Mouse (Mus musculus): ENCODE measurements around the gene Omt2b. TPM values are rescaled to one million over a fixed set of nuclear protein-coding genes. Genes with fewer than 3 reads are reported as not detected.

The Omt2b gene
- total RNA-seq, 2 experiments from 2014 or later: not detected

- no peak for ATAC-seq (replicated peaks; ENCODE audit: low FRiP score, poor library complexity, severe bottlenecking)
These were observed 50.2 kb downstream of the Omt2b start for GRCm38 (mm10) chr9:78377546-78377945.

GRCm38 (mm10) chr9:78378113-78378785 is 50.9 kb downstream of the Omt2b start, which contains the start of gene Ooep:
TSS of gene Ooep (minus strand) at chr9:78378725.
- ATAC-seq (replicated peaks; ENCODE audit: low FRiP score, poor library complexity, severe bottlenecking): no peak

Other genes with a start within 250 kb of the Omt2b start
- gene Fbxo9, start 218.5 kb upstream of the Omt2b start, total RNA-seq (2015; ENCODE audit: low replicate concordance): 517 and 623 TPM in 2 replicates
- 741 and 893 TPM in 2 replicates for gene Fbxo9, start 218.5 kb upstream of the Omt2b start, total RNA-seq (2017; ENCODE audit: low replicate concordance)
- 5.4 and 13.8 TPM in 2 replicates for gene Ick, start 218.4 kb upstream of the Omt2b start, total RNA-seq (2015; ENCODE audit: low replicate concordance)
- gene Ick, start 218.4 kb upstream of the Omt2b start, total RNA-seq (2017; ENCODE audit: low replicate concordance): 9.5 and 14.8 TPM in 2 replicates
- 1.7 TPM in 1 of 2 replicates, not detected in the other for gene Gsta4, start 144.8 kb upstream of the Omt2b start, total RNA-seq (2015; ENCODE audit: low replicate concordance)
- not detected in 2 replicates for gene Gsta4, start 144.8 kb upstream of the Omt2b start, total RNA-seq (2017; ENCODE audit: low replicate concordance)
- not detected in 2 replicates for gene Gsta1, start 96.9 kb upstream of the Omt2b start, total RNA-seq (2015; ENCODE audit: low replicate concordance)
- gene Gsta1, start 96.9 kb upstream of the Omt2b start, total RNA-seq (2017; ENCODE audit: low replicate concordance): not detected in 2 replicates
- not detected in 2 replicates for gene Gm3776, start 70.5 kb upstream of the Omt2b start, total RNA-seq (2015; ENCODE audit: low replicate concordance)
- not detected in 2 replicates for gene Gm3776, start 70.5 kb upstream of the Omt2b start, total RNA-seq (2017; ENCODE audit: low replicate concordance)
- not detected in 2 replicates for gene Gm10639, start 37.7 kb upstream of the Omt2b start, total RNA-seq (2015; ENCODE audit: low replicate concordance)
- not detected in 2 replicates for gene Gm10639, start 37.7 kb upstream of the Omt2b start, total RNA-seq (2017; ENCODE audit: low replicate concordance)
- gene Omt2a, start 12.8 kb upstream of the Omt2b start, total RNA-seq (2015; ENCODE audit: low replicate concordance): not detected in 2 replicates
- not detected in 2 replicates for gene Omt2a, start 12.8 kb upstream of the Omt2b start, total RNA-seq (2017; ENCODE audit: low replicate concordance)
- not detected in 2 replicates for gene Gsta2, start 28.2 kb downstream of the Omt2b start, total RNA-seq (2015; ENCODE audit: low replicate concordance)
- gene Gsta2, start 28.2 kb downstream of the Omt2b start, total RNA-seq (2017; ENCODE audit: low replicate concordance): not detected in 2 replicates
- not detected in 2 replicates for gene Dppa5a, start 40.6 kb downstream of the Omt2b start, total RNA-seq (2015; ENCODE audit: low replicate concordance)
- gene Dppa5a, start 40.6 kb downstream of the Omt2b start, total RNA-seq (2017; ENCODE audit: low replicate concordance): not detected in 2 replicates
- gene Ooep, start 51.1 kb downstream of the Omt2b start, total RNA-seq (2015; ENCODE audit: low replicate concordance): not detected in 2 replicates
- not detected in 2 replicates for gene Ooep, start 51.1 kb downstream of the Omt2b start, total RNA-seq (2017; ENCODE audit: low replicate concordance)
- gene Ddx43, start 68.2 kb downstream of the Omt2b start, total RNA-seq (2015; ENCODE audit: low replicate concordance): not detected in 2 replicates
- not detected in 2 replicates for gene Ddx43, start 68.2 kb downstream of the Omt2b start, total RNA-seq (2017; ENCODE audit: low replicate concordance)
- 8.8 and 9.2 TPM in 2 replicates for gene Cgas, start 115.6 kb downstream of the Omt2b start, total RNA-seq (2015; ENCODE audit: low replicate concordance)
- gene Cgas, start 115.6 kb downstream of the Omt2b start, total RNA-seq (2017; ENCODE audit: low replicate concordance): 2.4 and 3.9 TPM in 2 replicates
- gene Mto1, start 120.6 kb downstream of the Omt2b start, total RNA-seq (2015; ENCODE audit: low replicate concordance): 7.3 and 14.2 TPM in 2 replicates
- gene Mto1, start 120.6 kb downstream of the Omt2b start, total RNA-seq (2017; ENCODE audit: low replicate concordance): 6.9 and 22.0 TPM in 2 replicates
- not detected in 2 replicates for gene Gm17324, start 121.2 kb downstream of the Omt2b start, total RNA-seq (2015; ENCODE audit: low replicate concordance)
- gene Gm17324, start 121.2 kb downstream of the Omt2b start, total RNA-seq (2017; ENCODE audit: low replicate concordance): not detected in 2 replicates
- 3,932 and 4,159 TPM in 2 replicates for gene Eef1a1, start 161.6 kb downstream of the Omt2b start, total RNA-seq (2015; ENCODE audit: low replicate concordance)
- gene Eef1a1, start 161.6 kb downstream of the Omt2b start, total RNA-seq (2017; ENCODE audit: low replicate concordance): 1,512 and 1,760 TPM in 2 replicates